33 mouse cellular contexts compared by ENCODE assay signal in the genomic region with DNA sequence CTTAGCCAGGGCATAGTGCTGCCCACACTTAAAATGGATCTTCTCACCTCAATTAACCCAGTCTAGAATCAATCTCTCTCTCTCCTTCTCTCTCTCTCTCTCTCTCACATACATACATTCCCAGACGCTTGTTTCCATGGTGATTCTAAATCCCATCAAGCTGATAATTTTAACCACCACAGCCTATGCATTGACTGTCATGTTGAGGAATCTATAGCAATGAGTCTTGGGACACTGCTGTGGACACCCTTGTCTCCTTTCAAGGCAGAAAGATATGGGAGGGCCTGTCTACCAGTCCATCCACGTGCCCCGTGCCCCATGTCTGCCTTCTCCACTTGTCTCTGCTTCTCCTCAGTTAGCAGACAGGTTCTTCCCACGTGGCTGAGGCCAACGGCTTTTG.
DNase-seq lines count a peak whose midpoint lies in the region; ATAC-seq and TF ChIP-seq lines count a peak whose summit lies in the region.
"Had no signal": no experiment of that assay in that cellular context is flagged by ENCODE, and none has a peak within 500 bp of the region (broad histone marks: within the 10 kb centered on the region; RNA-seq: fewer than 3 reads in every experiment).

No protein-coding gene starts in this region.

- no peaks in the 10 kb centered on the region for H3K27me3 ChIP-seq in midbrain, postnatal 0 days (ENCODE audit: insufficient read depth, low read length)
- no peaks in the 10 kb centered on the region for H3K27me3 ChIP-seq in midbrain, embryonic 13.5 days
- H3K27me3 ChIP-seq: CH12.LX; embryonic facial prominence, embryonic 13.5 days; forebrain, embryonic 13.5 days; heart, embryonic 12.5 days; heart, embryonic 15.5 days had no signal

- peak; percentile 78 for DNase-seq in heart, adult 11 months
- no peak for DNase-seq in heart, postnatal 36 days
- peak; percentile 30 for DNase-seq in midbrain, postnatal 0 days (ENCODE audit: low spot score)
- peak; percentile 16 for DNase-seq in brain, adult 2 months (ENCODE audit: low read depth, low spot score)
- DNase-seq in cerebellum, postnatal 36 days: no peak
- DNase-seq: adrenal gland, adult 8-10 months; adrenal gland, postnatal 25 days; B cell, adult 2 months; cerebellum, adult 11 months; cerebellum, adult 2 months; cerebellum, adult 9-11 months; cerebellum, postnatal 25 days; embryo, embryonic 11 days; gastrocnemius, adult 2 months; gastrocnemius, postnatal 14 days; heart, adult 18-20 months; heart, postnatal 10 days; heart, postnatal 4 days had no signal

- no peaks in the 10 kb centered on the region for H3K9me3 ChIP-seq in midbrain, postnatal 0 days (ENCODE audit: low read length)
- no peaks in the 10 kb centered on the region for H3K9me3 ChIP-seq in midbrain, embryonic 13.5 days
- H3K9me3 ChIP-seq: embryonic facial prominence, embryonic 10.5 days; embryonic facial prominence, embryonic 13.5 days; forebrain, embryonic 13.5 days; heart, embryonic 15.5 days had no signal

- intact Hi-C loops in heart, postnatal 36 days (cut with DNase I): no loop called here

- no peak for TF ChIP-seq CTCF in midbrain, postnatal 0 days (IDR thresholded peaks at IDR 0.05)

- H3K4me2 ChIP-seq in midbrain, postnatal 0 days (ENCODE audit: low read depth, low read length, poor library complexity, severe bottlenecking): no peak overlapping the region
- no peak overlapping the region for H3K4me2 ChIP-seq in midbrain, embryonic 13.5 days (replicated peaks)
- H3K4me2 ChIP-seq: embryonic facial prominence, embryonic 13.5 days; forebrain, embryonic 13.5 days; heart, embryonic 12.5 days; heart, embryonic 15.5 days; hindbrain, embryonic 14.5 days had no signal

- no peaks in the 10 kb centered on the region for H3K36me3 ChIP-seq in midbrain, postnatal 0 days (ENCODE audit: insufficient read depth, low read length)
- no peaks in the 10 kb centered on the region for H3K36me3 ChIP-seq in midbrain, embryonic 13.5 days
- H3K36me3 ChIP-seq: embryonic facial prominence, embryonic 10.5 days; embryonic facial prominence, embryonic 13.5 days; G1E; heart, embryonic 12.5 days; heart, embryonic 15.5 days had no signal

- ATAC-seq in midbrain, postnatal 0 days (ENCODE audit: low FRiP score): no peak
- no peak for ATAC-seq in midbrain, embryonic 13.5 days
- ATAC-seq: forebrain, embryonic 13.5 days; forebrain, embryonic 16.5 days; hindbrain, postnatal 0 days; inflammation-experienced regulatory T-cells, adult 6 months; intestine, embryonic 16.5 days; Patski had no signal

- no peak overlapping the region for H3K9ac ChIP-seq in midbrain, postnatal 0 days (replicated peaks; ENCODE audit: low read length, poor library complexity, severe bottlenecking)
- H3K9ac ChIP-seq in midbrain, embryonic 13.5 days (replicated peaks): no peak overlapping the region
- H3K9ac ChIP-seq: embryonic facial prominence, embryonic 13.5 days; forebrain, embryonic 13.5 days; heart, embryonic 12.5 days; heart, embryonic 15.5 days; hindbrain, embryonic 14.5 days had no signal

- no peak overlapping the region for H3K4me3 ChIP-seq in midbrain, postnatal 0 days (ENCODE audit: low read depth, low read length)
- H3K4me3 ChIP-seq in midbrain, embryonic 13.5 days (replicated peaks): no peak overlapping the region
- H3K4me3 ChIP-seq: embryonic facial prominence, embryonic 10.5 days; embryonic facial prominence, embryonic 13.5 days; erythroblast, embryonic 14.5 days; forebrain, embryonic 13.5 days; gastrocnemius, adult 2 months; heart, embryonic 12.5 days; heart, embryonic 15.5 days had no signal

- no peaks in the 10 kb centered on the region for H3K4me1 ChIP-seq in midbrain, postnatal 0 days (ENCODE audit: insufficient read depth, low read length)
- no peaks in the 10 kb centered on the region for H3K4me1 ChIP-seq in midbrain, embryonic 13.5 days (replicated peaks)
- H3K4me1 ChIP-seq: embryonic facial prominence, embryonic 10.5 days; embryonic facial prominence, embryonic 13.5 days; forebrain, embryonic 13.5 days; heart, embryonic 15.5 days had no signal

- no peak overlapping the region for H3K27ac ChIP-seq in midbrain, postnatal 0 days (ENCODE audit: low read depth, low read length)
- no peak overlapping the region for H3K27ac ChIP-seq in midbrain, embryonic 13.5 days
- H3K27ac ChIP-seq: embryonic facial prominence, embryonic 10.5 days; embryonic facial prominence, embryonic 13.5 days; forebrain, embryonic 13.5 days; gastrocnemius, adult 2 months; heart, embryonic 15.5 days; hindbrain, embryonic 14.5 days; hindbrain, postnatal 0 days had no signal

- 47% methylated on average over 5 of the region's 5 CpGs for WGBS in midbrain, postnatal 0 days
- 71% methylated on average over 5 of the region's 5 CpGs for WGBS in midbrain, embryonic 13.5 days

Comparison
In these comparisons a context has a peak if more than half of its experiments do, and no peak if none do; other contexts are left out.
1. DNase-seq: peak in heart, adult 11 months (single experiment), midbrain, postnatal 0 days (single experiment) and brain, adult 2 months (single experiment); none in heart, postnatal 36 days (0 of 2) and cerebellum, postnatal 36 days (0 of 2).